Mouse (Mus musculus): ENCODE measurements around the gene Hspa12b. TPM values are rescaled to one million over a fixed set of nuclear protein-coding genes. Genes with fewer than 3 reads are reported as not detected.

Gene Hspa12b
- total RNA-seq, 2 experiments from 2014 or later = 11.7 to 14.8 TPM

GRCm38 (mm10) chr2:131179246-131179886 lies 52.3 kb downstream of the Hspa12b start:
- TF ChIP-seq CTCF (IDR thresholded peaks at IDR 0.05) = no peak
- Histone ChIP-seq H3K4me3 (peak overlapping the region; percentile 88), H3K27ac (peak overlapping the region; percentile 85)
- intact Hi-C loops (cut with DNase I) = loop anchor here (5.0 kb wide), 1 partner anchor 33 kb away; no protein-coding TSS in a partner anchor
- DNase-seq = peak; percentile 78

DNA sequence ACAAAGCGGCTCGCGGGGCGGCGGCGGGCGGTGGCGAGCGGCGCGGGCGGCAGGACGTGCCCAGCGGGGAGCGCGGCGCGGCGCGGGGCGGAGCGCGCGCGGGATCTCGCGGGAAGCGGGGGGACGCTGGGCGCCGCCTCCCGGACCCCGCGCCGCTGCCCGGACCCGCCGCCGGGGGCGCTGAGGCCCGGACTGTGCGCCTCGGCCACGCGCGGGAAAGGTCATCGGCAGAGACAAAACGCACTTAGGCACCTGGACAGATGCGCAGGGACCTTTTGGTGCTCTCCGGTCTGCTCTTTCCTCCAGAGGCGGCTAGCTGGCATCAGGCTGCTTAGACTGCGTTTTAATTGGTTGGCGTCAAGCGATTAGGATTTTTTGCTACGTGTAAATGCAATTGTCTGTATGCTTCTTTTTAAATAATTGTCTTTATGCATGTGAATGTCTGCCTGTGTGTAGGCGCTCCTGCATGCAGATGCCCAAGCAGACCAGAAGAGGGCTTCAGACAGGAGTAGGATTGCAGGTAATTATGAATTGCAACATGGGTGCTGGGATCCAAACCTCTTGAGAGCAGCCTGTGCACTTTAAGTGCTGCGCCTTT lies 53.0 kb downstream of the Hspa12b start, which contains the start of gene Cenpb:
Gene Cenpb (minus strand): TSS at position 78 of the 598 bp plus-strand sequence.
- DNase-seq = peak; percentile 93
- peak within 1 kb of the TSS; percentile 88 for H3K4me3 ChIP-seq
- intact Hi-C loops (cut with DNase I) = loop anchor here (5.0 to 10.0 kb wide), 3 partner anchors 32 to 335 kb away; no protein-coding TSS in a partner anchor
- peak within 1 kb of the TSS; percentile 88 for H3K27ac ChIP-seq
- TF ChIP-seq CTCF (IDR thresholded peaks at IDR 0.05) = peak; percentile 65

- Histone ChIP-seq H3K27ac (peak overlapping the region; percentile 82), H3K4me3 (peak overlapping the region; percentile 74)
- intact Hi-C loops (cut with DNase I) = loop anchor here (2.0 to 10.0 kb wide), 2 partner anchors 18 to 328 kb away; no protein-coding TSS in a partner anchor
- TF ChIP-seq CTCF (IDR thresholded peaks at IDR 0.05) = no peak
- peak; percentile 40 for DNase-seq
Measured at GRCm38 (mm10) chr2:131186343-131186742, 59.3 kb downstream of the Hspa12b start.

GRCm38 (mm10) chr2:131186771-131187601 lies 59.9 kb downstream of the Hspa12b start, which contains the start of the genes Cdc25b and Spef1:
Gene Cdc25b, plus strand, starts transcription at chr2:131186949.
Gene Spef1, minus strand, starts transcription at chr2:131187282.
- DNase-seq = peak; percentile 92
- intact Hi-C loops (cut with DNase I) = loop anchor here (2.0 to 10.0 kb wide), 2 partner anchors 18 to 328 kb away; no protein-coding TSS in a partner anchor
- H3K27ac ChIP-seq = peak within 1 kb of the TSS; percentile 82
- TF ChIP-seq CTCF (IDR thresholded peaks at IDR 0.05) = peak; percentile 38; the same call in 1 of the 2 replicates
- peak within 1 kb of the TSS; percentile 74 for H3K4me3 ChIP-seq

- intact Hi-C loops (cut with DNase I) = loop anchor here (2.0 to 10.0 kb wide), 2 partner anchors 17 to 327 kb away; no protein-coding TSS in a partner anchor
- TF ChIP-seq CTCF (IDR thresholded peaks at IDR 0.05) = no peak
- peak overlapping the region; percentile 82 for H3K27ac ChIP-seq
- DNase-seq = no peak
- H3K4me3 ChIP-seq = peak overlapping the region; percentile 74
Measured at GRCm38 (mm10) chr2:131187602-131187922, 60.5 kb downstream of the Hspa12b start.

- no peak overlapping the region for H3K4me3 ChIP-seq
- H3K27ac ChIP-seq = no peak overlapping the region
- DNase-seq = no peak
- intact Hi-C loops (cut with DNase I) = loop anchor here (10.0 kb wide), 1 partner anchor 326 kb away; no protein-coding TSS in a partner anchor
- no peak for TF ChIP-seq CTCF (IDR thresholded peaks at IDR 0.05)
Measured at GRCm38 (mm10) chr2:131188311-131188710, 61.2 kb downstream of the Hspa12b start.

DNA sequence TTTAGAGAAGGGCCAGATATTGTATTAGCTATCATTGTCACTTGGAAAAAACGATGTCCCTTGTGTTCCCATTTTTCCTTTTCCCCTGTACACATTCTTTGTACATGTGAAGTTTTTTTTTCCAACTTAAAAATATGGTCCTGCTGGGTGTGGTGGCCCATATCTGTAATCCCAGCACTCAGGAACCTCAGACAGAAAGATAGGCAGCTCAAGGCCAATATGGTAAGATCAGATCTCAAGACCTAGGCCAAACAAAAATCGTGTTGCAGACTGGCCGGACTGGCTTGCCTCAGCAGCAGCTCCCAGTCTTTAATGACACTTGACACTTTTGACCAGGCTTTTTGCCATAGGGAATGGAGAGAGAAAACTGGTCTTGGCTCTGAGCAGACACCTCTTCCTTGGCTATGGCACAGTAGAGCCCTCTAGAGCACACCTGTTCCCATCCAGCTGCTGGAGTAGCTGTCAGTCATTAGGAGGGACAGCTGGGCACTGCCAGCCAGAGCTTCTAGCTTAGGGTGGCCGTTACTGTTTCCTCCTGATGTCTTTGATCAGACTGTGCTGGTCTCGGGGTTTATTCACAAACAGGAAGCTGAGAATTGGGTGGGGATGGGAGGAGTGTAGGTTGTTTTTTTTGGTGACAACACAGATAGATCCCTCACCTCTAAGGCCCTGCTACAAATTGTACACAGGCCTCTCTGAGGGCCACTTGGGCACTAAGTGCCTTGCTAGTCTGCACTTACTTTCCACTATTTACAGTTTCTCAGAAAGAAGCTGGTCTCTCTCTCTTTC lies 62.6 kb downstream of the Hspa12b start:
- DNase-seq = peak; percentile 74
- intact Hi-C loops (cut with DNase I) = loop anchor here (10.0 kb wide), 1 partner anchor 325 kb away; no protein-coding TSS in a partner anchor
- Histone ChIP-seq H3K27ac (peak overlapping the region; percentile 48), H3K4me3 (no peak overlapping the region)
- no peak for TF ChIP-seq CTCF (IDR thresholded peaks at IDR 0.05)

- H3K4me3 ChIP-seq = no peak overlapping the region
- intact Hi-C loops (cut with DNase I) = no loop called here
- no peak for TF ChIP-seq CTCF (IDR thresholded peaks at IDR 0.05)
- no peak for DNase-seq
- no peak overlapping the region for H3K27ac ChIP-seq
Measured at GRCm38 (mm10) chr2:131190344-131191004, 63.4 kb downstream of the Hspa12b start.

- intact Hi-C loops (cut with DNase I) = no loop called here
- no peak overlapping the region for H3K27ac ChIP-seq
- no peak for TF ChIP-seq CTCF (IDR thresholded peaks at IDR 0.05)
- no peak for DNase-seq
- H3K4me3 ChIP-seq = no peak overlapping the region
Measured at GRCm38 (mm10) chr2:131191005-131191390, 63.9 kb downstream of the Hspa12b start.

Other genes with a start within 250 kb of the Hspa12b start
- 1 to 10 TPM; 3.1 to 5.0 TPM for gene 4930402H24Rik, start 220.9 kb upstream of the Hspa12b start, total RNA-seq (2021)
- 10 to 100 TPM; 14.1 to 15.3 TPM for gene Atrn, start 220.8 kb upstream of the Hspa12b start, total RNA-seq (2021)
- 1 to 10 TPM; 1.1 to 1.7 TPM for gene Gfra4, start 84.2 kb upstream of the Hspa12b start, total RNA-seq (2021)
- 1 to 10 TPM; 2.5 TPM for gene Adam33, start 63.5 kb upstream of the Hspa12b start, total RNA-seq (2021)
- under 1 TPM; 0.36 to 0.39 TPM for gene Siglec1, start 40.5 kb upstream of the Hspa12b start, total RNA-seq (2021)
- gene Gm11037, start 6.2 kb downstream of the Hspa12b start, total RNA-seq (2021) = not detected
- gene 1700037H04Rik, start 32.8 kb downstream of the Hspa12b start, total RNA-seq (2021) = 1 to 10 TPM; 3.6 to 4.5 TPM
- 10 to 100 TPM; 67.7 to 70.1 TPM for gene Cenpb, start 52.8 kb downstream of the Hspa12b start, total RNA-seq (2021)
- 1 to 10 TPM; 1.5 TPM for gene Cdc25b, start 59.7 kb downstream of the Hspa12b start, total RNA-seq (2021)
- gene Spef1, start 60.0 kb downstream of the Hspa12b start, total RNA-seq (2021) = 1 to 10 TPM; 1.3 to 1.6 TPM
- 10 to 100 TPM; 15.6 to 21.0 TPM for gene Ap5s1, start 79.8 kb downstream of the Hspa12b start, total RNA-seq (2021)
- gene Mavs, start 106.8 kb downstream of the Hspa12b start, total RNA-seq (2021) = 10 to 100 TPM; 40.0 to 56.9 TPM
- 10 to 100 TPM; 22.2 to 24.6 TPM for gene Pank2, start 135.2 kb downstream of the Hspa12b start, total RNA-seq (2021)
- gene Rnf24, start 225.6 kb downstream of the Hspa12b start, total RNA-seq (2021) = 1 to 10 TPM; 1.5 to 1.7 TPM